Mouse (Mus musculus) heart, adult 2 months (tissue): ENCODE results near the gene Zfp280b. TPM values are rescaled to one million over a fixed set of nuclear protein-coding genes. Genes with fewer than 3 reads are reported as not detected.

Experiments used
- DNase-seq, 2 experiments: peaks; one replicate each; pipeline ENCODE4 v3.0.0; 2021
- H3K27ac ChIP-seq: fragments of 200-600 bp; 2 replicates; pipeline ENCODE4 v1.8.1; 2022
- H3K27me3 ChIP-seq: fragments of 200-500 bp; 2 replicates; pipeline ENCODE4 v1.6.1; 2012; ENCODE audit warnings: mild to moderate bottlenecking, low read length, inconsistent platforms, mixed read lengths; ENCODE audit not compliant: control insufficient read depth, insufficient read depth
- H3K36me3 ChIP-seq: fragments of 200-500 bp; 2 replicates; pipeline ENCODE4 v1.6.1; 2012; ENCODE audit warnings: low read length, inconsistent platforms; ENCODE audit not compliant: control insufficient read depth, insufficient read depth
- H3K4me1 ChIP-seq: fragments of 200-500 bp; 2 replicates; pipeline ENCODE4 v1.6.1; 2011; ENCODE audit warnings: low read length; ENCODE audit not compliant: control insufficient read depth, insufficient read depth
- H3K4me3 ChIP-seq: fragments of 200-600 bp; 2 replicates; pipeline ENCODE4 v1.8.1; 2022
- H3K79me2 ChIP-seq: fragments of 200-500 bp; replicated peaks from 2 replicates; pipeline ENCODE4 v1.6.1; 2012; ENCODE audit warnings: mild to moderate bottlenecking, inconsistent platforms, low read length, moderate library complexity, mixed read lengths; ENCODE audit not compliant: control insufficient read depth, insufficient read depth
- H3K9ac ChIP-seq: fragments of 200-500 bp; 2 replicates; pipeline ENCODE4 v1.6.1; 2012; ENCODE audit warnings: low read depth, mild to moderate bottlenecking, control low read depth, inconsistent platforms, low read length, mixed read lengths
- CTCF ChIP-seq: fragments of 200-600 bp; IDR thresholded peaks from 2 replicates; pipeline ENCODE4 v1.8.1; 2022; ENCODE audit warnings: antibody characterized with exemption, mild to moderate bottlenecking, moderate library complexity
- EP300 ChIP-seq: fragments of 200-500 bp; IDR thresholded peaks from 2 replicates; pipeline ENCODE4 v1.6.1; 2011; ENCODE audit warnings: low read depth, low read length, control low read depth; ENCODE audit not compliant: insufficient read depth
- POLR2A ChIP-seq: fragments of 200-500 bp; IDR thresholded peaks from 2 replicates; pipeline ENCODE4 v1.6.1; 2011; ENCODE audit warnings: mild to moderate bottlenecking, low read depth, low read length, control low read depth; ENCODE audit not compliant: insufficient read depth
- WGBS: fragments of 180-500 bp; shearing (Covaris S2); methylation state at CpG from one replicate; pipeline ENCODE4 v1.1.7; 2018; 5-methylcytosine and 5-hydroxymethylcytosine counted together
- intact Hi-C: fragments of 180-260 bp; cut with DNase I; formaldehyde crosslinking; loops from one replicate; pipeline ENCODE4 v1.15.1; 2025
- polyA plus RNA-seq: library from polyadenylated mRNA; depleted of rRNA; stranded (reverse); fragments of >200 nt; gene quantifications from 2 replicates; pipeline ENCODE4 v1.2.3, GENCODE M21; 2012
- total RNA-seq, 2 experiments: library from RNA; stranded (reverse); gene quantifications; 2 replicates each; pipeline ENCODE4 v1.2.3; 2021

Gene Zfp280b
- total and polyA plus RNA-seq, 3 experiments: 3.7 to 6.7 (median 5.0) TPM

GRCm38 (mm10) chr10:75996315-75996714, 36.1 kb upstream of the Zfp280b start:
- no peaks in the 10 kb centered on the region for H3K36me3 ChIP-seq
- H3K4me3 ChIP-seq: no peak overlapping the region
- H3K27ac ChIP-seq: no peak overlapping the region
- no peaks in the 10 kb centered on the region for H3K79me2 ChIP-seq
- 48% methylated on average over 3 of the region's 3 CpGs for WGBS
- H3K4me1 ChIP-seq: no peaks in the 10 kb centered on the region
- intact Hi-C loops: no loop called here
- no peaks in the 10 kb centered on the region for H3K27me3 ChIP-seq
- H3K9ac ChIP-seq: no peak overlapping the region
- TF ChIP-seq EP300 (no peak), CTCF (no peak), POLR2A (no peak)
- no peak for DNase-seq

GRCm38 (mm10) chr10:76001160-76001559, 31.3 kb upstream of the Zfp280b start:
- Histone ChIP-seq H3K27me3 (no peaks in the 10 kb centered on the region), H3K9ac (no peak overlapping the region), H3K36me3 (no peaks in the 10 kb centered on the region), H3K4me1 (no peaks in the 10 kb centered on the region; the same call in 1 of the 2 replicates), H3K79me2 (no peaks in the 10 kb centered on the region), H3K27ac (no peak overlapping the region), H3K4me3 (no peak overlapping the region)
- TF ChIP-seq EP300 (no peak), CTCF (no peak), POLR2A (no peak)
- WGBS: 56% methylated on average over 6 of the region's 7 CpGs
- no peak for DNase-seq
- intact Hi-C loops: no loop called here

- no peak overlapping the region for H3K27ac ChIP-seq
- intact Hi-C loops: no loop called here
- H3K9ac ChIP-seq: no peak overlapping the region
- WGBS: 19% methylated on average over 3 of the region's 3 CpGs
- H3K36me3 ChIP-seq: no peaks in the 10 kb centered on the region
- H3K4me1 ChIP-seq: no peaks in the 10 kb centered on the region; the same call in 1 of the 2 replicates
- H3K79me2 ChIP-seq: no peaks in the 10 kb centered on the region
- peak in 1 of 2 experiments; percentile 4 for DNase-seq
- no peaks in the 10 kb centered on the region for H3K27me3 ChIP-seq
- TF ChIP-seq EP300 (no peak), POLR2A (no peak), CTCF (no peak)
- H3K4me3 ChIP-seq: no peak overlapping the region
These were observed 30.3 kb upstream of the Zfp280b start for GRCm38 (mm10) chr10:76002101-76002521.

DNA sequence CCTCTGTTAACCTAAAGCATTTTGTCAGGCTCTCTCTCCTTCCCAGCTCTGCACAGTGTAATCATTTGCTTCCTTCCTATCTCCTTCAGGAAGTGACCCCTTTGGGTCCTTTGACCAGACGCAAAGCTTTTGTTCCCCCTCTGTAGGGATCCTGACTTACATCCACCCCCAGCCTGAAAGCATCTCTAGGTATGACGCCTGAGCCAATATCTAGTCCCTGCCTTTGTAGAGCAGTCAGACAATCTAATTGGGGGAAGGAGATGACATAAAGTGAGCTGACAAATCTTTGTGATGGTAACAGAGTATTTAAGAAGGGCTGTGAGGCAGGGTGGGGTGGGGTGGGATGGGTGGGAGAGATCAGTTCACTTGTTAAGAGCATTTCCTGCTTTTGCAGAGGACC, 29.8 kb upstream of the Zfp280b start:
- Histone ChIP-seq H3K36me3 (no peaks in the 10 kb centered on the region), H3K79me2 (no peaks in the 10 kb centered on the region), H3K27ac (no peak overlapping the region), H3K27me3 (no peaks in the 10 kb centered on the region), H3K9ac (no peak overlapping the region), H3K4me1 (no peaks in the 10 kb centered on the region; the same call in 1 of the 2 replicates), H3K4me3 (no peak overlapping the region)
- DNase-seq: no peak
- TF ChIP-seq POLR2A: no peak
- no peak for TF ChIP-seq EP300
- no peak for TF ChIP-seq CTCF
- intact Hi-C loops: no loop called here
- WGBS: 42% methylated on average over 2 of the region's 2 CpGs

GRCm38 (mm10) chr10:76003221-76003620, 29.2 kb upstream of the Zfp280b start:
- no peak for DNase-seq
- H3K79me2 ChIP-seq: no peaks in the 10 kb centered on the region
- WGBS: 94% methylated on average over 2 of the region's 2 CpGs

GRCm38 (mm10) chr10:76006385-76006784, 26.1 kb upstream of the Zfp280b start:
- no peaks in the 10 kb centered on the region for H3K27me3 ChIP-seq
- no peaks in the 10 kb centered on the region for H3K36me3 ChIP-seq
- TF ChIP-seq POLR2A: no peak
- TF ChIP-seq CTCF: no peak
- no peak for TF ChIP-seq EP300
- no peak for DNase-seq
- intact Hi-C loops: no loop called here
- H3K79me2 ChIP-seq: no peaks in the 10 kb centered on the region
- H3K4me3 ChIP-seq: no peak overlapping the region
- no peak overlapping the region for H3K9ac ChIP-seq
- 84% methylated on average over 6 of the region's 6 CpGs for WGBS
- no peaks in the 10 kb centered on the region; the same call in 1 of the 2 replicates for H3K4me1 ChIP-seq
- H3K27ac ChIP-seq: no peak overlapping the region

More at GRCm38 (mm10) chr10:76003221-76003620, 29.2 kb upstream of the Zfp280b start:
- TF ChIP-seq EP300: no peak
- TF ChIP-seq CTCF: no peak
- H3K4me3 ChIP-seq: no peak overlapping the region
- intact Hi-C loops: no loop called here
- H3K36me3 ChIP-seq: no peaks in the 10 kb centered on the region
- no peaks in the 10 kb centered on the region for H3K27me3 ChIP-seq
- H3K4me1 ChIP-seq: no peaks in the 10 kb centered on the region; the same call in 1 of the 2 replicates
- no peak overlapping the region for H3K27ac ChIP-seq
- no peak overlapping the region for H3K9ac ChIP-seq
